Mouse (Mus musculus) Patski (cell line): ENCODE results near the gene Myh14. TPM values are rescaled to one million over a fixed set of nuclear protein-coding genes. Genes with fewer than 3 reads are reported as not detected.
A peak's percentile ranks its signal among the peaks of the same experiment; 100 is the strongest.

ENCODE experiments used
- ATAC-seq: fragments of 100-300 bp; one replicate; pipeline ENCODE4 v1.8.0; 2021
- CTCF ChIA-PET: fragments of 350-600 bp; sonication (Branson Sonifier 250); formaldehyde crosslinking; loops from one replicate; lab custom pipeline; 2022; ENCODE audit warnings: inconsistent platforms; lab: Charles Lee
- POLR2A ChIA-PET: fragments of 350-600 bp; sonication (Branson Sonifier 250); formaldehyde crosslinking; loops from one replicate; lab custom pipeline; 2022; ENCODE audit warnings: antibody characterized with exemption, inconsistent platforms; lab: Charles Lee
- DNase-seq: peaks from one replicate; pipeline ENCODE4 v3.0.0-alpha.2; 2011; ENCODE audit warnings: low read depth, low spot score
- H3K27me3 ChIP-seq: fragments of 371-371 bp; one replicate; pipeline ENCODE4 v1.5.1; 2021
- CTCF ChIP-seq: fragments of 100-300 bp; IDR thresholded peaks from one replicate; pipeline ENCODE4 v1.5.1; 2021
- in situ Hi-C: fragments of 300-500 bp; cut with MboI; formaldehyde crosslinking; loops from 3 replicates; pipeline ENCODE4 v1.11.1; 2018; ENCODE audit warnings: low pct_unique_long_range_greater_than_20kb, mixed read lengths
- polyA plus RNA-seq: library from polyadenylated mRNA; unstranded; gene quantifications from one replicate; pipeline ENCODE4 v1.2.3, GENCODE M21; 2021

Myh14 gene
- polyA plus RNA-seq, 1 experiment from 2014 or later = 0.31 TPM

DNA sequence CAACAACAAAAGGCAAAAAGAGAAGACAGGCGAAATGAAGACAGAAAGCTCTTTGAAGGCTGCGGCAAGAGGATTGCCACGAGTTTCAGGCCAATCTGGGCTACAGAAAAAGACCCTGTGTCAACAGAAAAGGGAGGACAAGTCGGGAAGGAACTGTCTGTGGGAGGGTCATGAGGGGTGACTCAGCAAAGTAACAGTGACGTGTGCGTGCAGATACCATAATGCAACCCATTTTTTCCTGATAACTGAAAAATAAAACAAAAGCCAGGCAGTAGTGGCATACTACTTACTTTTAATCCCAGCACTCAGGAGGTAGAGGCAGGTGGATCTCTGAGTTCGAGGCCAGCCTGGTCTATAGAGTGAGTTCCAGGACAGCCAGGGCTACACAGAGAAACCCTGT is 27.3 kb upstream of the Myh14 start:
- no peaks in the 10 kb centered on the region for H3K27me3 ChIP-seq
- no peak for DNase-seq
- no peak for TF ChIP-seq CTCF
- in situ Hi-C loops = no loop called here
- POLR2A ChIA-PET = no interaction called here
- ATAC-seq = no peak
- CTCF ChIA-PET = interaction anchor here (1.3 kb wide), 1 partner anchor 9 kb away, joined by 4 read pairs; no protein-coding TSS in a partner anchor

- ChIA-PET POLR2A (no interaction called here), CTCF (interaction anchor here (1.3 to 1.5 kb wide), 2 partner anchors 8 to 10 kb away, joined by 4 to 5 read pairs; no protein-coding TSS in a partner anchor)
- peak; percentile 70 for DNase-seq
- TF ChIP-seq CTCF = no peak
- in situ Hi-C loops = no loop called here
- no peaks in the 10 kb centered on the region for H3K27me3 ChIP-seq
- peak; percentile 94 for ATAC-seq
Observed at GRCm38 (mm10) chr7:44697191-44697710, 26.6 kb upstream of the Myh14 start.

GRCm38 (mm10) chr7:44695223-44695622 is 24.6 kb upstream of the Myh14 start:
- DNase-seq (no peak), ATAC-seq (no peak)
- in situ Hi-C loops = no loop called here
- ChIA-PET CTCF (interaction anchor here (1.4 kb wide), 1 partner anchor 10 kb away, joined by 3 read pairs; no protein-coding TSS in a partner anchor), POLR2A (no interaction called here)
- H3K27me3 ChIP-seq = no peaks in the 10 kb centered on the region
- TF ChIP-seq CTCF = no peak

GRCm38 (mm10) chr7:44693427-44694175 is 23.0 kb upstream of the Myh14 start:
- DNase-seq = no peak
- no peak for ATAC-seq
- no peak for TF ChIP-seq CTCF
- ChIA-PET CTCF (interaction anchor here (0.7 kb wide), 1 partner anchor 51 kb away, joined by 3 read pairs; no protein-coding TSS in a partner anchor), POLR2A (no interaction called here)
- H3K27me3 ChIP-seq = no peaks in the 10 kb centered on the region
- in situ Hi-C loops = no loop called here

DNA sequence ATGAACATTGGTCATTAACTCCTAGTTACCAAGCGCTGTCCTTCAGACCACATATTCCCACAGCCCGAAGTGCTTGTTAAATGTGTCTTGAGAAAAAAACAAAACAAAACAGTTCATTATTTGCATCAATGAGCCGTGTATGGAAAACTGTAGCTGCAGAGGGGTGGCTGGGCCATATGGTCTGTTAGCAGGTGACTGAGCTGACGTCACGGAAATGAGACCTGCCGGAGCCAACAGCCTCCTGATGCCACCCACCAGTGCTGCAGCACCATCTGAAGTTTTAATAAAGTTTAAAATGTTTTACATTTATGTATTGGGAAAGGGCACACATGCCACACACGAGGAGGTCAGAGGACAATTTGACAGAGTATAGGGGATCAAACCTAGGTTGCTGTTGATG is 18.7 kb upstream of the Myh14 start:
- CTCF ChIA-PET = interaction anchor here (1.2 kb wide), 1 partner anchor 12 kb away, joined by 6 read pairs; no protein-coding TSS in a partner anchor
- no peaks in the 10 kb centered on the region for H3K27me3 ChIP-seq
- POLR2A ChIA-PET = no interaction called here
- no peak for TF ChIP-seq CTCF
- DNase-seq (no peak), ATAC-seq (no peak)
- in situ Hi-C loops = no loop called here

GRCm38 (mm10) chr7:44688890-44689289 is 18.2 kb upstream of the Myh14 start:
- POLR2A ChIA-PET = no interaction called here

GRCm38 (mm10) chr7:44685531-44686402 is 15.1 kb upstream of the Myh14 start:
- CTCF ChIA-PET = interaction anchor here (1.0 kb wide), 1 partner anchor 9 kb away, joined by 3 read pairs; no protein-coding TSS in a partner anchor
- ATAC-seq = no peak
- no peaks in the 10 kb centered on the region for H3K27me3 ChIP-seq
- in situ Hi-C loops = no loop called here
- DNase-seq = no peak
- TF ChIP-seq CTCF = no peak
- POLR2A ChIA-PET = no interaction called here

More at GRCm38 (mm10) chr7:44688890-44689289, 18.2 kb upstream of the Myh14 start:
- CTCF ChIA-PET = no interaction called here
- H3K27me3 ChIP-seq = no peaks in the 10 kb centered on the region
- no peak for TF ChIP-seq CTCF
- DNase-seq = no peak
- no peak for ATAC-seq
- in situ Hi-C loops = no loop called here

DNA sequence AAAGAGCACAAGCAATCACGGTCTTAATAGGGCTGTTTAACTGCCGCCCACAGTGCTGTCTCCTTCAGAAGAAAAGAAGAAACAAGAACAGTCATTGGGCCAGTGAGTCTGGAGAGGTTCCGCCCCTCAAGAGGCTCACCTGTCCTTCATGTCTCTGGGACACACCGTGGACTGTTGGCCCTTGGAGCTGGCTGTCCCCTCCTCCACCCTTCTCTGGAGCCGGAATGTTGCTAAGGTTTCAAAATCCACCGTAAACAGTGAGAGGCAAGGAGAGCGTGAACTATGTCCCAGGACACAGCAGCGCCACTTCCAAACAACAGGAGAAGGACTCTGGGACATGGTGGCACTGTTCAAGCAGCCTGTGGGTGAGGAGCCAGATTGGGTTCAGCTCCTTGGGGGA is 13.0 kb upstream of the Myh14 start:
- in situ Hi-C loops = no loop called here
- ChIA-PET POLR2A (no interaction called here), CTCF (no interaction called here)
- no peak for TF ChIP-seq CTCF
- H3K27me3 ChIP-seq = no peaks in the 10 kb centered on the region
- DNase-seq = no peak
- ATAC-seq = no peak

GRCm38 (mm10) chr7:44676611-44677010 is 6.0 kb upstream of the Myh14 start:
- ATAC-seq (no peak), DNase-seq (no peak)
- in situ Hi-C loops = no loop called here
- CTCF ChIA-PET = no interaction called here
- TF ChIP-seq CTCF = no peak
- POLR2A ChIA-PET = no interaction called here
- no peaks in the 10 kb centered on the region for H3K27me3 ChIP-seq

GRCm38 (mm10) chr7:44676126-44676525 is 5.5 kb upstream of the Myh14 start:
- in situ Hi-C loops = no loop called here
- POLR2A ChIA-PET = no interaction called here
- TF ChIP-seq CTCF = no peak
- no peaks in the 10 kb centered on the region for H3K27me3 ChIP-seq
- DNase-seq (no peak), ATAC-seq (no peak)
- CTCF ChIA-PET = no interaction called here
